Mouse (Mus musculus) embryo, embryonic 10 days (tissue): ENCODE results near the gene Speg.

Experiments
- DNase-seq: peaks from one replicate; pipeline ENCODE4 v3.0.0-alpha.2; 2015; ENCODE audit warnings: low spot score

The Speg gene

DNA sequence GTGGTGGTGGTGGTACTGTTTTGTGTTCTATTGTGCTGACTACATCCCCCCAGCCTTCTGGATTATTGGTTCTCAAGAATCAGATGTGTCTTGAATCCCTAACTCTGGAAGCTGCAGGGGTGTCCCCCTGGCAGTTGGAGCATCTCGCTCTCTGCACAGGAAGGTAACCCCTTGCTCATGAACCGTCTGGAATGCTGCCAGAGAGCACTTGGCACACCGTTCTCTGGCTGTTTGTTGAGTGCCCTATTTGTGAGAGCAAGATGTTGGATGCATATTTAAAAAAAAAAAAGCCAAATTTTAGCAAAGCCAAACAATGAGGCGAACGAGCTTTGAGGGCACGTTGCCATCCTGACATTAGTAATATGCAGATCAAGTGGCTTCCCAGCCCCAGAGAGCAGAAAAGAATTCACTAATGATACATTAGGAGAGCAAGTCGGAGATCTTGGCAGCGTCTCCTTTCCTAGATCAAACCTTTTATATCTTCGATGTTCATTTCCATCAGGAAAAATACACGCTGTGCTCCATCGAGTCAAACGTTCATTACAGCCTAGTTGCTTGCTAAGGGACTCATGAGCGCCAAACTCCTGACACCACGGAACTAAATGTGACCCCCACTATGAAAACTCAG lies 9.5 kb upstream of the Speg start:
- DNase-seq, result no peak

DNA sequence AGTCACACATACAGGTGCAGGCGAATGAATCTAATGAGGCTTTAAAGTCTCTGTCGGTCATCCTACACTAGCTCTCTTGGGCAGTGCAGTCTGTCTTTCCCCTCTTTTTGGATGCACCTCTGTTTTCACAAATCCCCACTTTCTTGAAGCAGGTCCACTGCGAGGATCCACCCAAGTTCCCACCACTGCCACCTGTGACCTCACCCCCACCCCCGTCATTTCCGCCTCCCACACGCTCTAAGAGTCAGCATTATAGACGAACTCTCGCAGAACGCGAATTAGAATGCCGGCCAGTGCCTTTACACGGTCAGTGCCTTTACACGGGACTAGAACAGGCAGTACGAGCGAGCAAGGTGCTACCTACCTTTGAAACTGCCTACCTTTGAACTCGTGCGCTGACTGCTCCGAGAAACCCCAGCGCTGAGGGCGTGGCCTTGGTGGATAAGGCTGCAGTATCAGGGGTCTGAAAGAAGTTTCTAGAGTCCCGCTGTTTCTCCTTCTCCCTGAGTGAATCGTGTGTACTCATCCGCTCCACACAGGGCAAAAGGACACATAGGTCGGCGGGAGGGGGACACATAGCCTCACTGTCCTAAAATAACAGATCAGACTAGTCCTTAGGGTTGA lies 5.6 kb upstream of the Speg start:
- no peak for DNase-seq

- peak; percentile 71 for DNase-seq
Observed at GRCm38 (mm10) chr1:75369984-75370660, 5.0 kb upstream of the Speg start.

- peak; percentile 73 for DNase-seq
Observed at GRCm38 (mm10) chr1:75371317-75372095, 3.6 kb upstream of the Speg start.

GRCm38 (mm10) chr1:75372450-75372849 lies 2.6 kb upstream of the Speg start:
- no peak for DNase-seq

GRCm38 (mm10) chr1:75373276-75373675 lies 1.8 kb upstream of the Speg start:
- DNase-seq, result no peak

DNA sequence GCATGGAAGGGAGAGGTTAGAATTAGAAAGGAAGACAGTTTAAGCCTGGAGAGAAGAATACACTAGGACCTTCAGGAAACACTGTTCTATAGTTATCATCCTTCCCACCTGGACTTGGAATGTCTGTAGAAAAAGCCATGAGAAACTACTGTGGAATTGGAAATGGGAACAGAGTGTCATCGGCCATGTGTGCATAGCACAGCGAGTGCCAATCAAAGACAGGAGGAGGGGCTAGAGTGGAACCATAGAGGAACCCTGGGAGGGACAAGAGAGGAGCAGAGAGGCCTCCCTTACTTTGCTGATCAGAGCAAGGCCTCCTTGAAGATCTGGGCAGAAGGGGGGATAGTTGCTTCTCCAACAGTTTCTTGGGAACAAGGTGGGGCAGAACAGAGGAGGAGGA lies 4.1 kb downstream of the Speg start:
- DNase-seq, result no peak

DNA sequence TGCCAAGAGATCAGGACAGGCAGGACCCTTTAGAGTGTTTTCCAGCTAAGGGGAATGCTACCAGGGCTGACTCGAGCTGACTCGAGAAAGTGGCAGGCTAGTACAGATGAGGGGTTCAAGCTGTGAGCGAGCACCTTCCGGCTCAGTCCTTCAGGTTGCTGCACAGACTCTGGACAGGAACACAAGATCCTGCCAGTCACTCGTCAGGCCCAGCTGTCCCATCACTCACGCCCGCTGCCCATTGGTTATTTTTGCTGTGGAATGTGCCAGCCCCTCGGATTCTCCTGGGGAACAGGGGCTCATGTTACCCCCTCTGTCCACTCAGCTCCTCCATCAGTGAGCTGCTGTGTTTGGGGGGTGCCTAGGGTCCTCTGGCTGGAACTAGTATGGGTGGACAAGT lies 4.8 kb downstream of the Speg start:
- peak; percentile 38 for DNase-seq

DNA sequence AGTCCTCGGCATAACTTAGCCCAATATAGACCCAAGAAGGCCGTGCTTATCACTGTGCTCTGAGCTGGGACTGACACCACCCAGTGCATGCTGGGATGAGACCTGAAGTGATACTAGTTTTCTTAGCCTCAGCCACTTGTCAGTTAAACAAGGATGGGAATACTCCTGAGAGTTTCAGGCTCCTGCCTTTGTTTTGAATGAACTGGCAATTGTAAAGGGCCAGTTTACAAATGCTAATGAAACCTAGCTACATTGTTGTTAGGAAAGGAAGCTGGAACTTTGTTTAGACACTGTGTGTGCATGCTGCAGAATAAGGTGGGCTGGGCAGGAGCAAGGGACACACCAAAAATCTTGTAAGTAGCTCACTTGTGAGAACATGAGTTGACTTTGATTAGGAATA lies 5.9 kb downstream of the Speg start:
- DNase-seq, result no peak

DNA sequence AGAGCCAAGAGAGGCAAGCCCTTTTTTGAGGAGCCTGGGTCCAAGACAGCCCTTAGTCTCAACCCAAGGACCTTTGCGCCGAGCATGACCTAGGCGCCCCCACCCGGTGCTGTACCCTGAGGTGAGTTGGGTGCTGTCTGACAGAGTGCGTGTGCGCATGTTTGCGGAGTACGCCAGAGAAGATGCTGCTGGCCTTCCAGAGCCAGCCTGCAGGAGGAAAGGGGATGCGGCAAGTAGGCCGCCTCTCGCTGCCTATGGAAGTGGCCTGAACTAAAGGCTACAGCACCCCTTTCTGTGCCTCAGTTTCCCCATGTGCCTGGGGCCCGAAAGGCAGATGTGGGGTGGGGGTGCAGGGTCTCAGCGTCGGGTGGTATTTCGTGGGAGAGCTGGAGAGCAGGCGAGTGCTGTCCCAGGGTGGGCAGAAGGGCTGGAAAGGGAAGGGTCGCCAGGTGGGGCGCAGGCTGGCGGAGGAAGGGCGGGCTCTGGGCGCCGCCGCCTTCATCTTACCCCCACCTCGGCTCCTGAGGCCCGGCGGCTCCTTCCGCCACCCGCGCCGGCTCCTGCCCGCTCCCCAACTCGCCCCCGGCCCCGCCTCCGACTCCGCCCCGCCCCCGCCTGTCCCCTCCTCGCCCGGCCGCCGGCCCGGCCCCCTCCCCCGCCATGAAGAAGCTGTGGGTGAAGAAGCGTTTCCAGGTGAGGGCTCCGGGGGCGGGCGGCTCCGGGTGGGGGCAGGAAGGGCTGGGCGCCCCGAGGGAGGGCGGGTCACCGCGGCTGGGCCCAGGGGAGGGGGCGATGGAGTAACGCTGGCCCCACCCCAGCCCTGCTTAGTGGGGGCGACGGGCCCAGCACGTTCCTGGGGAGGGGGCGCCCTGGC lies 6.6 kb downstream of the Speg start:
- DNase-seq, result peak; percentile 58

GRCm38 (mm10) chr1:75382356-75383071 lies 7.4 kb downstream of the Speg start:
- peak; percentile 57 for DNase-seq

DNA sequence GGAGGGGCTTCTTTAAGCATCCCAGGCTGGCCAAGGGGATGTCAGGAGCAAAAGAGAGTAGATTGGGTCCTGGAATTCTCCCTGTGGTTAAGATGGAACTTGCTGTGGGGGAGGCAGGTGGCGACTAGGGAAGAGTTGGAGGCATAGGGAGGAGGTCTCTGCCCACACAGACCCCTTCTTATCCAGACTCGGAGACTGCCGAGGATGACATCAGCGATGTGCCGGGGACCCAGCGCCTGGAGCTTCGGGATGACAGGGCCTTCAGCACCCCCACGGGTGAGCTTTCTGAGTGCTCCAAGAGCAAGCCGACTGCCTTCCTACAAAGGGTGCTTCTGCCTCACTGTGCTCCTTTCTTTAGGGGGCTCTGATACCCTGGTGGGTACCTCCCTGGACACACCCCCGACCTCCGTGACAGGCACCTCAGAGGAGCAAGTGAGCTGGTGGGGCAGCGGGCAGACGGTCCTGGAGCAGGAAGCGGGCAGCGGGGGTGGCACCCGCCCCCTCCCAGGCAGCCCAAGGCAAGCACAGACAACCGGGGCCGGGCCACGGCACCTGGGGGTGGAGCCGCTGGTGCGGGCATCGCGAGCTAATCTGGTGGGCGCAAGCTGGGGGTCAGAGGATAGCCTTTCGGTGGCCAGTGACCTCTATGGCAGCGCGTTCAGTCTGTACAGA lies 9.5 kb downstream of the Speg start:
- no peak for DNase-seq

GRCm38 (mm10) chr1:75385142-75385730 lies 10.1 kb downstream of the Speg start:
- no peak for DNase-seq

DNA sequence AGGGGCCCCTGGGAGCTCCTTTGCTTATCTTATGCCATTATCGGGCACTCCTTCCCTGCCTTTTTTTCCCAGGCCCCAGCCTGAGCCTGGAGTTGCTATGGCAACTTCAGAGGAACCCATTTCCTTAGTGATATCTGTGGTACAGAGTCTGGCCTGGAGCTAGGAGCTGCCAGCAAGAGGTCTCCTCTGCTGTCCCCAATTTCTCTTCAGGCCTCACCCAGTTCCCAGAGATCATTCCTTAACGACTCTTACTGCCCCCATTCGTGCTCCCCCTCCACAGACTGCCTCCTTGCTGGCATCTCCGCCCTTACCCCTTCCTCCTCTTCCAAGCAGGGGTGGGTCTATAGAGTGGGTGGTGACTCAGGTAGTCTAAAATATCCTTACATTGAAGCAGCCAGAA lies 11.1 kb downstream of the Speg start:
- peak; percentile 46 for DNase-seq

DNA sequence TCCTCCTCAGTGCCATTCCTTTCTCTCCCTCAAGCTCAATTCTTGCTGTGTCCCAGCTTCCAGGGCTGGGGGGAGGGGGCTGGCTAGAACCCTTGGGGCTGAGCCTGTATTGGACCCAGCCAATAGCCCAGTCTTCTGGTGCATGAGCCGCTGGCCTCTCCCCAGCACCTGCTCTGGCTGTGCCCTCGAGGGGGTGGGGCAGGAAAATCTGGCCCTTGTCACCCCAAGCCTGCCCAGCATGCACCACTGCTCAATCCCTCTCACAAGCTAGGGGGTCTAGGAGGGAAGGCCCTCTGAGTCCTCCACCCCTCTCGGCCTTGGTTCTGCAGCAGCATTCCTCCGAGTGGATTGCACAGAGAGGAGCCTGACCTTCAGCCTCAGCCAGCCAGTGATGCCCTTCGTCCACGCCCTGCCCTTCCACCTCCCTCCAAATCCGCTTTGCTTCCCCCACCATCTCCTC lies 12.4 kb downstream of the Speg start:
- DNase-seq, result peak; percentile 33

DNA sequence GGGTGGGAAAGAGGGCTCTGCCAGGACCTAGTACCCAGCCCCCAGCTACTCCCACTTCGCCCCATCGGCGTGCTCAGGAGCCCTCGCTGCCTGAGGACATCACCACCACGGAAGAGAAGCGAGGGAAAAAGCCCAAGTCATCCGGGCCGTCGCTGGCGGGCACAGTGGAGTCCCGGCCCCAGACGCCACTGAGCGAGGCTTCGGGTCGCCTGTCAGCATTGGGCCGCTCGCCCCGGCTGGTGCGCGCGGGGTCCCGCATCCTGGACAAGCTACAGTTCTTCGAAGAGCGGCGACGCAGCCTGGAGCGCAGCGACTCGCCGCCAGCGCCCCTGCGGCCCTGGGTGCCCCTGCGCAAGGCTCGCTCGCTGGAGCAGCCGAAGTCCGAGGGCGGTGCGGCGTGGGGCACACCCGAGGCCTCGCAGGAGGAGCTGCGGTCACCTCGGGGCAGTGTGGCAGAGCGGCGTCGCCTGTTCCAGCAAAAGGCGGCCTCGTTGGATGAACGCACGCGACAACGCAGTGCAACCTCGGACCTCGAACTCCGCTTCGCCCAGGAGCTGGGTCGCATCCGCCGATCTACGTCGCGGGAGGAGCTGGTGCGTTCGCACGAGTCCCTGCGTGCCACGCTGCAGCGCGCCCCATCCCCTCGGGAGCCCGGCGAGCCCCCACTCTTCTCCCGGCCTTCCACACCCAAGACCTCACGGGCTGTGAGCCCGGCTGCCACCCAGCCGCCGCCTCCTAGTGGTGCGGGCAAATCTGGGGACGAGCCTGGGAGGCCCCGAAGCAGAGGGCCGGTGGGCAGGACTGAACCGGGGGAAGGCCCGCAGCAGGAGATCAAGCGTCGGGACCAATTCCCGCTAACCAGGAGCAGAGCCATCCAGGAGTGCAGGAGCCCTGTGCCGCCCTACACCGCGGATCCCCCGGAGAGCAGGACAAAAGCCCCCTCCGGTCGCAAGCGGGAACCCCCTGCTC lies 13.1 kb downstream of the Speg start:
- peak; percentile 58 for DNase-seq

GRCm38 (mm10) chr1:75388898-75389515 lies 13.9 kb downstream of the Speg start:
- no peak for DNase-seq

DNA sequence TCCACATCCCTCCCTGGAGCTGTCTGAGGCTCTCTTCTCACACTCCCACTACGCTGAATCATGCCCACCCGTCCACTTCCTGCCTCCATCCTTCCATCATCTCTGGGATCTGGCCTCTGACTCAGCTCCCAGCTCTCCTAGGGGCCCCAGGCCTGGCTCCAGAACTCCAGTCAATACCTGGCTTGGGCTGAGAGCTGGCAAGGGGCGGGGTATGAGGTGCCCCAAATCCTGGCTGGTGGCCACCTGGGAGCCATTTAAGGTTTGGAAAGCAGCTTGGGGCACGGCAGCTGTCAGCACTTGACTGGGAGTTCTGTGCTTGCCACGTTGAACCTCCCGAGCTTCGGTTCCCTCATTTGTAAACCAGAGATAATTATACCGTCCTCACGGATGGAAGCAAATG lies 18.0 kb downstream of the Speg start:
- DNase-seq, result no peak
